Mouse (Mus musculus): Measurements from ENCODE around the gene Rab39b.
A peak's percentile ranks its signal among the peaks of the same experiment; 100 is the strongest.

The Rab39b gene

GRCm38 (mm10) chrX:75577582-75578324 is at the start of gene Rab39b:
Gene Rab39b, minus strand, starts transcription at chrX:75578231.
- peak; percentile 84 for DNase-seq

- DNase-seq, result no peak
Observed at GRCm38 (mm10) chrX:75578539-75578938, 508 bp upstream of the Rab39b start.
